Mouse (Mus musculus) central nervous system, embryonic 14 days (tissue): ENCODE data around the gene Gm438. TPM values are rescaled to one million over a fixed set of nuclear protein-coding genes. Genes with fewer than 3 reads are reported as not detected.

Experiments used
- polyA plus RNA-seq: library from polyadenylated mRNA; depleted of rRNA; stranded (reverse); fragments of >200 nt; gene quantifications from 2 replicates; pipeline ENCODE4 v1.2.3, GENCODE M21; 2012; rRNA removed

Gm438 gene
- polyA plus RNA-seq = not detected in 2 replicates

GRCm38 (mm10) chr4:144786483-144786882, at the start of gene Gm438:
Gm438 (minus strand) TSS chr4:144786583.

Other genes starting within 250 kb of the Gm438 start
- not detected in 2 replicates for gene Gm13124, start 221.4 kb downstream of the Gm438 start, polyA plus RNA-seq
- gene Aadacl4, start 172.9 kb downstream of the Gm438 start, polyA plus RNA-seq = not detected in 2 replicates
- not detected in 2 replicates for gene Gm436, start 100.2 kb downstream of the Gm438 start, polyA plus RNA-seq
- gene Gm13178, start 65.2 kb downstream of the Gm438 start, polyA plus RNA-seq = not detected in 2 replicates
- gene Dhrs3, start 106.2 kb upstream of the Gm438 start, polyA plus RNA-seq = 13.9 and 25.4 TPM in 2 replicates